8 mouse cellular contexts compared by ENCODE assay signal in the genomic region with DNA sequence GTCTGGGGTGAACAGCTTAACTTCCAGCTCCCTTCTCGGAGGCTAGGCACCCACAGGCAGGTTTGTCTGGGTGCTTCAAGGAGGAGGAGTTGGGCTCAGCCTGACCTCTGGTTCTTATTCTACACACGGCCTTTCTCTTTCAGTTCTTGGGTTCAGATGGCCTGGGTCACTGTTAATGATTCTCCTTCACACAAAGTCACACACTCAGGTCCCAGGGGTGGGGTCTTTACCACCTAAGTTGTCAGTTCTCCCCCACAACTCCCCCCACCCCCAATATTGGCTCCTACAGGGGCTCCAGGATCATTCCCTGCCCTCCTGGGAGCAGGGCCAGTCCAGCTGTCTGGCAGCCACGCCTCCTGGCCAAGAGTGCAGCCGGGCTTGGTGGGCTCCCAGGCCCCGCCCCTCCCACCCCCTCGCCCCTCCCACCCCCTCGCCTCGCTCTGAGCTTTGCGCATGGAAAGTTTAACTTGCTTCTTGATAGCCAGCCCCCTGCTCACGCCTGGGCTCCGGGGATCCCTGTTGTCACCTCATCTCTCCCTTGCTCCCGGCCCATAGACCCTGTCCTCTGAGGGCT.
DNase-seq lines count a peak whose midpoint lies in the region; ATAC-seq and TF ChIP-seq lines count a peak whose summit lies in the region.

No protein-coding gene starts in this region.

- H3K4me3 ChIP-seq in forebrain, embryonic 15.5 days = no peak overlapping the region
- H3K4me3 ChIP-seq in limb, embryonic 14.5 days (replicated peaks; ENCODE audit: low read length) = no peak overlapping the region

- no peak overlapping the region for H3K9ac ChIP-seq in forebrain, embryonic 15.5 days (replicated peaks)
- H3K9ac ChIP-seq in limb, embryonic 14.5 days (ENCODE audit: low read depth, low read length, severe bottlenecking) = no peak overlapping the region

- peaks cover 100% of the 10 kb centered on the region for H3K4me1 ChIP-seq in forebrain, embryonic 15.5 days
- peaks cover 74% of the 10 kb centered on the region for H3K4me1 ChIP-seq in limb, embryonic 14.5 days (ENCODE audit: control insufficient read depth, insufficient read depth, low read length)

- TF ChIP-seq POLR2A in limb, embryonic 14.5 days (IDR thresholded peaks at IDR 0.05; ENCODE audit: borderline replicate concordance, extremely low read depth, insufficient read depth, insufficient read length) = no peak

- WGBS in forebrain, embryonic 15.5 days = 8% methylated on average over 12 of the region's 12 CpGs
- WGBS in limb, embryonic 14.5 days = 15% methylated on average over 12 of the region's 12 CpGs

- peak overlapping the region; percentile 91 for H3K27ac ChIP-seq in forebrain, embryonic 15.5 days (replicated peaks)
- no peak overlapping the region for H3K27ac ChIP-seq in limb, embryonic 14.5 days (replicated peaks; ENCODE audit: low read depth, low read length)

- H3K36me3 ChIP-seq in forebrain, embryonic 15.5 days = no peaks in the 10 kb centered on the region
- no peaks in the 10 kb centered on the region for H3K36me3 ChIP-seq in limb, embryonic 14.5 days (ENCODE audit: control insufficient read depth, insufficient read depth, low read length)

- H3K27me3 ChIP-seq in forebrain, embryonic 15.5 days = no peaks in the 10 kb centered on the region
- H3K27me3 ChIP-seq in limb, embryonic 14.5 days (ENCODE audit: control insufficient read depth, insufficient read depth, low read length) = no peaks in the 10 kb centered on the region

- H3K9me3 ChIP-seq in forebrain, embryonic 15.5 days = no peaks in the 10 kb centered on the region
- H3K9me3 ChIP-seq in limb, embryonic 14.5 days (ENCODE audit: control insufficient read depth, low read length) = no peaks in the 10 kb centered on the region

- ATAC-seq in forebrain, embryonic 15.5 days (replicated peaks) = no peak
- ATAC-seq in limb, embryonic 14.5 days (ENCODE audit: low FRiP score, low read depth) = peak; percentile 42; the same call in 1 of the 2 replicates

- H3K4me2 ChIP-seq in forebrain, embryonic 15.5 days (replicated peaks) = 0 out of 2 replicates have a peak overlapping the region, but pooled peaks have one; percentile 0
- H3K4me2 ChIP-seq in limb, embryonic 14.5 days (replicated peaks; ENCODE audit: low read depth, low read length, severe bottlenecking) = peak overlapping the region; percentile 28

- peak; percentile 79 for DNase-seq in kidney, postnatal 10 days
- no peak for DNase-seq in kidney, postnatal 14 days
- DNase-seq in limb, embryonic 14.5 days (ENCODE audit: low spot score) = peak; percentile 65
- peak; percentile 72 for DNase-seq in retina, embryonic 14.5 days (ENCODE audit: low spot score)
- DNase-seq in adrenal gland, postnatal 36 days = no peak
- DNase-seq in layer of hippocampus, postnatal 25 days (ENCODE audit: extremely low spot score in 1 of 2, low spot score in 1 of 2) = no peak
- DNase-seq in adipocyte (ENCODE audit: low spot score) = no peak

Comparison
In these comparisons a context has a peak if more than half of its experiments do, and no peak if none do; other contexts are left out.
1. DNase-seq: peak in kidney, postnatal 10 days (single experiment), limb, embryonic 14.5 days (single experiment) and retina, embryonic 14.5 days (single experiment); none in kidney, postnatal 14 days (single experiment), adrenal gland, postnatal 36 days (0 of 2), layer of hippocampus, postnatal 25 days (0 of 2) and adipocyte (single experiment).